20 mouse cellular contexts compared by ENCODE assay signal in genomic region chr1:72383651-72384050, GRCm38 (mm10).
DNase-seq lines count a peak whose midpoint lies in the region; ATAC-seq and TF ChIP-seq lines count a peak whose summit lies in the region.
"Had no signal": no experiment of that assay in that cellular context is flagged by ENCODE, and none has a peak within 500 bp of the region (broad histone marks: within the 10 kb centered on the region; RNA-seq: fewer than 3 reads in every experiment).

No protein-coding gene starts in this region.

- no peak overlapping the region for H3K4me2 ChIP-seq in embryonic facial prominence, embryonic 14.5 days (ENCODE audit: low read depth, low read length)
- H3K4me2 ChIP-seq in kidney, postnatal 0 days (ENCODE audit: low read length) = no peak overlapping the region
- H3K4me2 ChIP-seq: forebrain, embryonic 12.5 days; kidney, embryonic 15.5 days; liver, embryonic 13.5 days; lung, embryonic 15.5 days; midbrain, embryonic 15.5 days had no signal

- peak; percentile 29 for DNase-seq in embryonic facial prominence, embryonic 14.5 days (ENCODE audit: low spot score)
- no peak for DNase-seq in embryonic facial prominence, embryonic 10.5 days (ENCODE audit: low spot score)
- DNase-seq in kidney, postnatal 0 days (ENCODE audit: low spot score) = peak; percentile 4
- DNase-seq in kidney, postnatal 10 days = no peak
- DNase-seq in retina, embryonic 14.5 days (ENCODE audit: low spot score) = peak; percentile 23
- DNase-seq in retina, postnatal 1 day = no peak
- DNase-seq in thymus, postnatal 10 days (ENCODE audit: low spot score in 2 of 2) = no peak
- DNase-seq: adrenal gland, postnatal 14 days; cerebellum, adult 9-11 months; heart, postnatal 4 days; liver, embryonic 13.5 days; thymus, adult 18-20 months; thymus, postnatal 4 days had no signal

- no peak for ATAC-seq in embryonic facial prominence, embryonic 14.5 days (ENCODE audit: low read depth)
- no peak for ATAC-seq in kidney, postnatal 0 days (replicated peaks; ENCODE audit: low FRiP score, low read depth)
- ATAC-seq: intestine, postnatal 0 days; midbrain, embryonic 15.5 days had no signal

- H3K4me1 ChIP-seq in embryonic facial prominence, embryonic 14.5 days (ENCODE audit: control insufficient read depth, insufficient read depth, low read length) = no peaks in the 10 kb centered on the region
- no peaks in the 10 kb centered on the region for H3K4me1 ChIP-seq in embryonic facial prominence, embryonic 10.5 days
- H3K4me1 ChIP-seq in kidney, postnatal 0 days (replicated peaks; ENCODE audit: insufficient read depth, low read length) = no peaks in the 10 kb centered on the region
- H3K4me1 ChIP-seq: forebrain, embryonic 12.5 days; heart, embryonic 10.5 days; kidney, embryonic 15.5 days; liver, embryonic 13.5 days; lung, embryonic 15.5 days; midbrain, embryonic 15.5 days had no signal

- H3K27me3 ChIP-seq in embryonic facial prominence, embryonic 14.5 days (replicated peaks; ENCODE audit: control insufficient read depth, insufficient read depth, low read length) = no peaks in the 10 kb centered on the region
- no peaks in the 10 kb centered on the region for H3K27me3 ChIP-seq in embryonic facial prominence, embryonic 10.5 days (replicated peaks; ENCODE audit: low read depth, poor library complexity, severe bottlenecking)
- H3K27me3 ChIP-seq in kidney, postnatal 0 days (ENCODE audit: insufficient read depth, low read length) = no peaks in the 10 kb centered on the region
- H3K27me3 ChIP-seq: forebrain, embryonic 12.5 days; kidney, embryonic 15.5 days; liver, embryonic 13.5 days; lung, embryonic 15.5 days; midbrain, embryonic 15.5 days had no signal

- H3K9me3 ChIP-seq in embryonic facial prominence, embryonic 14.5 days (ENCODE audit: control insufficient read depth, low read length) = no peaks in the 10 kb centered on the region
- H3K9me3 ChIP-seq in embryonic facial prominence, embryonic 10.5 days = no peaks in the 10 kb centered on the region
- no peaks in the 10 kb centered on the region for H3K9me3 ChIP-seq in kidney, postnatal 0 days (replicated peaks; ENCODE audit: low read length)
- H3K9me3 ChIP-seq: forebrain, embryonic 12.5 days; heart, embryonic 10.5 days; kidney, embryonic 15.5 days; liver, embryonic 13.5 days; lung, embryonic 15.5 days; midbrain, embryonic 15.5 days had no signal

- H3K27ac ChIP-seq in embryonic facial prominence, embryonic 14.5 days (replicated peaks; ENCODE audit: low read depth, low read length) = no peak overlapping the region
- H3K27ac ChIP-seq in embryonic facial prominence, embryonic 10.5 days (replicated peaks) = no peak overlapping the region
- no peak overlapping the region for H3K27ac ChIP-seq in kidney, postnatal 0 days
- H3K27ac ChIP-seq: forebrain, embryonic 12.5 days; heart, embryonic 10.5 days; kidney, embryonic 15.5 days; liver, embryonic 13.5 days; midbrain, embryonic 15.5 days had no signal

- WGBS in embryonic facial prominence, embryonic 14.5 days = 62% methylated on average over 5 of the region's 5 CpGs
- WGBS in embryonic facial prominence, embryonic 10.5 days = 83% methylated on average over 5 of the region's 5 CpGs
- WGBS in kidney, postnatal 0 days = 73% methylated on average over 5 of the region's 5 CpGs

- no peak overlapping the region for H3K9ac ChIP-seq in embryonic facial prominence, embryonic 14.5 days (ENCODE audit: low read depth, low read length)
- H3K9ac ChIP-seq in kidney, postnatal 0 days (ENCODE audit: low read depth, low read length) = no peak overlapping the region
- H3K9ac ChIP-seq: forebrain, embryonic 12.5 days; kidney, embryonic 15.5 days; liver, embryonic 13.5 days; lung, embryonic 15.5 days; midbrain, embryonic 15.5 days had no signal

- peaks cover 25% of the 10 kb centered on the region for H3K36me3 ChIP-seq in embryonic facial prominence, embryonic 14.5 days (ENCODE audit: control insufficient read depth, insufficient read depth, low read length)
- H3K36me3 ChIP-seq in embryonic facial prominence, embryonic 10.5 days (replicated peaks) = peaks cover 67% of the 10 kb centered on the region
- 0 out of 2 replicates have a peak, but pooled peaks cover 7% of the 10 kb centered on the region for H3K36me3 ChIP-seq in kidney, postnatal 0 days (ENCODE audit: insufficient read depth, low read length)
- H3K36me3 ChIP-seq: lung, embryonic 15.5 days; midbrain, embryonic 15.5 days had no signal

- H3K4me3 ChIP-seq in embryonic facial prominence, embryonic 14.5 days (ENCODE audit: low read depth, low read length) = no peak overlapping the region
- H3K4me3 ChIP-seq in embryonic facial prominence, embryonic 10.5 days = no peak overlapping the region
- H3K4me3 ChIP-seq in kidney, postnatal 0 days (replicated peaks; ENCODE audit: low read depth, low read length) = no peak overlapping the region
- H3K4me3 ChIP-seq: forebrain, embryonic 12.5 days; heart, embryonic 10.5 days; kidney, embryonic 15.5 days; liver, embryonic 13.5 days; lung, embryonic 15.5 days; midbrain, embryonic 15.5 days; myocyte had no signal

- TF ChIP-seq CTCF in kidney, postnatal 0 days (IDR thresholded peaks at IDR 0.05; ENCODE audit: low read depth) = peak; percentile 28; the same call in 1 of the 2 replicates

Comparison
In these comparisons a context has a peak if more than half of its experiments do, and no peak if none do; other contexts are left out.
1. DNase-seq: peak in embryonic facial prominence, embryonic 14.5 days (single experiment), kidney, postnatal 0 days (single experiment) and retina, embryonic 14.5 days (single experiment); none in embryonic facial prominence, embryonic 10.5 days (single experiment), kidney, postnatal 10 days (single experiment), retina, postnatal 1 day (single experiment) and thymus, postnatal 10 days (0 of 2).